Mouse (Mus musculus) erythroblast, embryonic 14.5 days (primary cell): ENCODE data around the gene Bicral.

ENCODE experiments used
- GATA1 ChIP-seq: IDR thresholded peaks from 2 replicates; pipeline ENCODE4 v1.6.1; 2012; ENCODE audit warnings: low read length, inconsistent platforms, mixed read lengths
- TAL1 ChIP-seq: IDR thresholded peaks from 3 replicates; pipeline ENCODE4 v1.6.1; 2012; ENCODE audit warnings: low read length, inconsistent platforms, mixed read lengths

- no peak for TF ChIP-seq GATA1
- no peak for TF ChIP-seq TAL1
Measured at GRCm38 (mm10) chr17:46854640-46855110, 3.6 kb downstream of the Bicral start.
